Mouse (Mus musculus): ENCODE data around the gene Chadl.

The Chadl gene

GRCm38 (mm10) chr15:81700601-81701000, 3.5 kb upstream of the Chadl start:
- peak; percentile 71 for DNase-seq (ENCODE audit: low read depth, low spot score)

GRCm38 (mm10) chr15:81700161-81700560, 3.1 kb upstream of the Chadl start:
- DNase-seq (ENCODE audit: low read depth, low spot score): peak; percentile 46

GRCm38 (mm10) chr15:81698532-81698931, 1.4 kb upstream of the Chadl start:
- no peak for DNase-seq (ENCODE audit: low read depth, low spot score)

GRCm38 (mm10) chr15:81697847-81698246, 760 bp upstream of the Chadl start:
- peak; percentile 80 for DNase-seq (ENCODE audit: low read depth, low spot score)

- no peak for DNase-seq (ENCODE audit: low read depth, low spot score)
Measured at GRCm38 (mm10) chr15:81694891-81695290, 2.2 kb downstream of the Chadl start.

GRCm38 (mm10) chr15:81693967-81694881, 2.9 kb downstream of the Chadl start:
- DNase-seq (ENCODE audit: low read depth, low spot score): peak; percentile 88

GRCm38 (mm10) chr15:81693366-81693966, 3.6 kb downstream of the Chadl start:
- peak; percentile 62 for DNase-seq (ENCODE audit: low read depth, low spot score)

- peak; percentile 56 for DNase-seq (ENCODE audit: low read depth, low spot score)
Measured at GRCm38 (mm10) chr15:81680301-81680805, 16.7 kb downstream of the Chadl start.

GRCm38 (mm10) chr15:81676637-81677036, 20.4 kb downstream of the Chadl start:
- no peak for DNase-seq (ENCODE audit: low read depth, low spot score)

- DNase-seq (ENCODE audit: low read depth, low spot score): peak; percentile 84
Measured at GRCm38 (mm10) chr15:81670231-81670640, 26.9 kb downstream of the Chadl start.

- DNase-seq (ENCODE audit: low read depth, low spot score): peak; percentile 79
Measured at GRCm38 (mm10) chr15:81666957-81667356, 30.1 kb downstream of the Chadl start.

GRCm38 (mm10) chr15:81663697-81664561, 33.2 kb downstream of the Chadl start, which contains the start of gene L3mbtl2:
L3mbtl2 (plus strand) TSS chr15:81663889.
- peak; percentile 97 for DNase-seq (ENCODE audit: low read depth, low spot score)

- DNase-seq (ENCODE audit: low read depth, low spot score): peak; percentile 94
Measured at GRCm38 (mm10) chr15:81663281-81663680, 33.8 kb downstream of the Chadl start.

- DNase-seq (ENCODE audit: low read depth, low spot score): peak; percentile 77
Measured at GRCm38 (mm10) chr15:81661701-81662100, 35.4 kb downstream of the Chadl start.

- DNase-seq (ENCODE audit: low read depth, low spot score): no peak
Measured at GRCm38 (mm10) chr15:81650636-81651035, 46.5 kb downstream of the Chadl start.

- DNase-seq (ENCODE audit: low read depth, low spot score): no peak
Measured at GRCm38 (mm10) chr15:81649516-81650455, 47.3 kb downstream of the Chadl start.
